21 mouse cellular contexts compared by ENCODE assay signal in genomic region chr1:98089336-98089975, GRCm38 (mm10).
"Had no signal": no experiment of that assay in that cellular context is flagged by ENCODE, and none has a peak within 500 bp of the region (broad histone marks: within the 10 kb centered on the region; RNA-seq: fewer than 3 reads in every experiment).

No protein-coding gene starts in this region.

- H3K4me3 ChIP-seq: liver, embryonic 15.5 days; lung, embryonic 15.5 days; megakaryocyte, embryonic 14.5 days; midbrain, embryonic 13.5 days; midbrain, embryonic 15.5 days; neural tube, embryonic 12.5 days had no signal

- H3K4me2 ChIP-seq: liver, embryonic 15.5 days; lung, embryonic 15.5 days; midbrain, embryonic 11.5 days; midbrain, embryonic 13.5 days; midbrain, embryonic 15.5 days; neural tube, embryonic 12.5 days had no signal

- H3K27ac ChIP-seq: liver, embryonic 15.5 days; lung, embryonic 15.5 days; macrophage; midbrain, embryonic 13.5 days; midbrain, embryonic 15.5 days; neural tube, embryonic 12.5 days had no signal

- ATAC-seq: liver, postnatal 0 days; lung, postnatal 0 days; midbrain, embryonic 13.5 days; midbrain, embryonic 15.5 days had no signal

- DNase-seq: liver, postnatal 0 days; lung, adult 2 months; lung, postnatal 14 days; lung, postnatal 36 days; retina, postnatal 1 day; right cerebral cortex, adult 18-20 months; right cerebral cortex, postnatal 25 days; right cerebral cortex, postnatal 4 days; spleen, adult 18-20 months; thymus, adult 2 months; thymus, postnatal 25 days; thymus, postnatal 4 days had no signal

- H3K27me3 ChIP-seq: lung, embryonic 15.5 days; megakaryocyte, embryonic 14.5 days; midbrain, embryonic 13.5 days; midbrain, embryonic 15.5 days; neural tube, embryonic 12.5 days had no signal

- H3K9me3 ChIP-seq: liver, embryonic 15.5 days; lung, embryonic 15.5 days; megakaryocyte, embryonic 14.5 days; midbrain, embryonic 13.5 days; midbrain, embryonic 15.5 days; neural tube, embryonic 12.5 days had no signal

- H3K36me3 ChIP-seq: liver, embryonic 15.5 days; lung, embryonic 15.5 days; midbrain, embryonic 13.5 days; midbrain, embryonic 15.5 days; neural tube, embryonic 12.5 days had no signal

- H3K9ac ChIP-seq: liver, embryonic 15.5 days; liver, postnatal 0 days; lung, embryonic 15.5 days; midbrain, embryonic 13.5 days; midbrain, embryonic 15.5 days; neural tube, embryonic 12.5 days had no signal
